Mouse (Mus musculus) midbrain, embryonic 15.5 days (tissue): ENCODE results near the gene Mepce. TPM values are rescaled to one million over a fixed set of nuclear protein-coding genes. Genes with fewer than 3 reads are reported as not detected.
A peak's percentile ranks its signal among the peaks of the same experiment; 100 is the strongest.
"Not testable (repeated sequence)": the region's sequence is repeated elsewhere in the genome, so short reads cannot be mapped to it uniquely, and the experiment has no call there.

Experiments used
- ATAC-seq: fragments of 200-750 bp; cut with Nextera tagmentation; replicated peaks from 2 replicates; pipeline ENCODE4 v1.8.0; 2017; ENCODE audit warnings: moderate TSS enrichment
- H3K27ac ChIP-seq: fragments of 300-500 bp; sonication (generic); 2 replicates; pipeline ENCODE4 v1.5.1; 2015; ENCODE audit warnings: mild to moderate bottlenecking, inconsistent platforms
- H3K27me3 ChIP-seq: fragments of 300-500 bp; sonication (generic); replicated peaks from 2 replicates; pipeline ENCODE4 v1.6.1; 2015; ENCODE audit warnings: inconsistent platforms
- H3K36me3 ChIP-seq: fragments of 300-500 bp; sonication (generic); replicated peaks from 2 replicates; pipeline ENCODE4 v1.6.1; 2015; ENCODE audit warnings: inconsistent platforms
- H3K4me1 ChIP-seq: fragments of 300-500 bp; sonication (generic); 2 replicates; pipeline ENCODE4 v1.6.1; 2015; ENCODE audit warnings: inconsistent platforms
- H3K4me2 ChIP-seq: fragments of 300-500 bp; sonication (generic); 2 replicates; pipeline ENCODE4 v1.6.1; 2015; ENCODE audit warnings: inconsistent platforms, mild to moderate bottlenecking, moderate library complexity
- H3K4me3 ChIP-seq: fragments of 300-500 bp; sonication (generic); 2 replicates; pipeline ENCODE4 v1.5.1; 2015; ENCODE audit warnings: mild to moderate bottlenecking, inconsistent platforms
- H3K9ac ChIP-seq: fragments of 300-500 bp; sonication (generic); 2 replicates; pipeline ENCODE4 v1.6.1; 2015; ENCODE audit warnings: mild to moderate bottlenecking, inconsistent platforms
- H3K9me3 ChIP-seq: fragments of 300-500 bp; sonication (generic); 2 replicates; pipeline ENCODE4 v1.6.1; 2016; ENCODE audit warnings: inconsistent platforms
- WGBS: fragments of 180-500 bp; shearing (Covaris S2); methylation state at CpG from one replicate; pipeline ENCODE4 v1.1.7; 2015; ENCODE audit warnings: mixed read lengths; 5-methylcytosine and 5-hydroxymethylcytosine counted together
- polyA plus RNA-seq: library from polyadenylated mRNA; unstranded; fragments of >200 nt; fragmentation: Nextera tagmentation; extraction: Ambion mirVana; gene quantifications from 2 replicates; pipeline ENCODE4 v1.2.1, GENCODE M21; 2015

Gene Mepce
- 10.7 and 10.8 TPM in 2 replicates for polyA plus RNA-seq

DNA sequence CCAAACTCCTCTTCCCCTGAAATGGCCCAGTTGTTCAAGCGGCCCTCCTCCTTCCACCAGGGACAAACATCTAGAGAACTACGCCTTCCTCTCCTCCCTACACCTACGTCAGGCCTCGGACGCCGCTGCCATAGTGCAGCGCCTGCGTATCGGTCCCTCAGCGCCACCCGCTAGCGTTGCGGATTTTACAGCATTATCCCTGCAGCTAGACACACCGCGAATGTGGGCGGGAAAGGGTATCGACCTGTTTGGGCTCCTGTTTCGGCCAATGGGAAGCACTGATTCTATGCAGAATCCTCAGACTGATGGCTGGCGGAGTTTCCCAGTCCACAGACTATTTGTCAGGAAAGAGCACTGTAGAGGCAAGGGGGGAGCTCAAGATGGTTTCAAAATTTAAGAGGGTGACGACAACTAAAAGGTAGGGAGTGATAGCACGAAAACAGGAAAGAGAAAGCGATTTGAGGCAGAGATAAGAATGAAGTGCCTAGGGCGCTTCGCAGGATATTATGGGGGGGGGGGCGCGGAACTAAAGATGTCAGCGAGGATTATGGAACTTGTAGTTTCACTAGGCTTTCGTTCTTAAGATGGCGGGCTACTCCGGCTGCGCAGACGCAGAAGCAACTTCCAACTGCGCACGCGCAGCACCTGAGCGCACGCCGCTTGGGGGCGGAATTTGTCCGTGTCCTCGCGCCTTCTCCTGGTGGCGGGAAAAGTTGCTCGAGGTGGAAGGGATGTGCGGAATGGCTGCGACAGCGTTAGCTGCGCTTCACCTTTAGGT lies at the start of gene Mepce, which contains the start of gene Zcwpw1:
Gene Mepce (minus strand): TSS at position 505 of the 778 bp plus-strand sequence.
Gene Zcwpw1 (plus strand): TSS at position 648 of the 778 bp plus-strand sequence.
- Histone ChIP-seq H3K9ac (peak within 1 kb of the TSS; percentile 88), H3K4me1 (peaks cover 37% of the 10 kb centered on the region), H3K4me2 (peak within 1 kb of the TSS; percentile 91), H3K27me3 (no peaks in the 10 kb centered on the region), H3K27ac (peak within 1 kb of the TSS; percentile 99), H3K36me3 (peaks cover 5% of the 10 kb centered on the region; the same call in 1 of the 2 replicates), H3K4me3 (peak within 1 kb of the TSS; percentile 72), H3K9me3 (no peaks in the 10 kb centered on the region)
- ATAC-seq = peak; percentile 78
- WGBS = under 1% methylated on average over 48 of the region's 48 CpGs

DNA sequence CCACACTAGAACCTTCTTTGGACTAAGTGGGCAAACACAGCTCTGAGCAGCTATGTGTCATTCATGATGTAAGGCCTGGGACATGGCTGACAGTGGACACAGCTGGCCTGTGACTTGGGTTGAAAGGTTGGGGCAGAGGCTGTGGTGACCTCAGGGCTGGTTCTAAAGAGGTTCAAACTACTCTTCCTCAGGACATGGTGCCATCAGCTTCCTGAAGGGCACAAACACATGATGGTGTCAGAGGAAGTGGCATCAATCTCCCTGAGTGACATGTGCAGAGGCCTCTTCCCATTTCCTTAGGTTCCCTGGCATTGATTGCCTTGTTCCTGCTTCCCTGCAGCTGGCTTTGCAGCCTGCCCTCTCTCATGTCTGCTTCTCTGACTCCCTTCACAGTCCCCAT lies 49.7 kb upstream of the Mepce start:
- H3K4me1 ChIP-seq, H3K9ac ChIP-seq, H3K9me3 ChIP-seq, ATAC-seq, H3K27me3 ChIP-seq, H3K27ac ChIP-seq, H3K4me2 ChIP-seq, H3K4me3 ChIP-seq, H3K36me3 ChIP-seq: not testable (repeated sequence)

DNA sequence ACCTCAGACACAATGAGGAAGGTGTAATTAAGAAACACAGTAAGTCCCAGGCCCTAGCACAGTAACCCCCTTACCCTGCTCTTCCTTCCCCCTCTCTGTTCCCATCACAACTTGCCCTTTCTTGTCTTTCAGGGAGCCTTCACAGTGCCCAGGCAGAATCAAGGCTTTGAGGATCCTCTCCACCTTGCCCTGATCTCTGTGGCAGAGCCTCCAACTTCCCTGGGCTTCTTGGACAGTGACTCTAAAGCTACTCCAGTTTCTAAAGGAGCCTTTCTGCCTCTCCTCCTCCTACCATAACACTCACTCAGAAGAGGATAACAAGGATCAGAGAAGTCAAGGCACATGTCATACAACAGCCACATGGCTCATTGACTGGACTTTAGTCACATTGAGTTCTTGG lies 49.2 kb upstream of the Mepce start:
- Histone ChIP-seq H3K9ac (no peak overlapping the region), H3K4me3 (no peak overlapping the region), H3K36me3 (no peaks in the 10 kb centered on the region), H3K27ac (no peak overlapping the region), H3K4me1 (no peaks in the 10 kb centered on the region), H3K9me3 (no peaks in the 10 kb centered on the region), H3K27me3 (no peaks in the 10 kb centered on the region), H3K4me2 (no peak overlapping the region)
- ATAC-seq = no peak

DNA sequence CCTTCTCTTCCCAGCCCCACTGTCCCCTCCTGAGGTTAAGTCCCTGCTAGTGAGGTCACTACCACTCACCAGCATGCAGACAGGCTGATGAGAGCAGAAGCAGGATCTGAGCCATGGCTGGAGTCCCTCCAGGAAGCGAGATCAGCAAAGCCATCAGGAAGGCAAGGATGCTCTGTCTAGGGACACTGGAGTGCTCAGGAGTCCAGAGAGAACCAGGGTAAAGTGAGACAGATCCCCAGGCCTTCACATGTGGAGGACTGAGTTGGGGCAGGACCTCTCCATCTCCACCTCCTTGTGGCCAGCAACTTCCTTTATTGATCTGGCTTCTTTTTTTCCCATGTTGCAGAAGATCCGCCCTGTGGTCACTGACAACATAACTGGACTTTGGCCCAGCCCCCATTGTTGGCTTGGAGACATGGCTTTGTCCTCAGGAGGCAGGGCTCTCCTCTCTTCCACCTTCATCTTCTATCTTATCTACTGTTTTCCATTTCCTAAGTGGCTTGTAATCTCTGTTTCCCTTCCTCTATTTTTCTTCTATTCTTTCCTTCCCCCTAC lies 48.6 kb upstream of the Mepce start, which contains the start of gene Pilra:
Gene Pilra (minus strand): TSS at position 316 of the 555 bp plus-strand sequence.
- H3K4me3 ChIP-seq, ATAC-seq, H3K27me3 ChIP-seq, H3K4me1 ChIP-seq, H3K4me2 ChIP-seq, H3K9me3 ChIP-seq, H3K27ac ChIP-seq, H3K36me3 ChIP-seq, H3K9ac ChIP-seq: not testable (repeated sequence)
- WGBS = 59% methylated on average over 2 of the region's 2 CpGs

DNA sequence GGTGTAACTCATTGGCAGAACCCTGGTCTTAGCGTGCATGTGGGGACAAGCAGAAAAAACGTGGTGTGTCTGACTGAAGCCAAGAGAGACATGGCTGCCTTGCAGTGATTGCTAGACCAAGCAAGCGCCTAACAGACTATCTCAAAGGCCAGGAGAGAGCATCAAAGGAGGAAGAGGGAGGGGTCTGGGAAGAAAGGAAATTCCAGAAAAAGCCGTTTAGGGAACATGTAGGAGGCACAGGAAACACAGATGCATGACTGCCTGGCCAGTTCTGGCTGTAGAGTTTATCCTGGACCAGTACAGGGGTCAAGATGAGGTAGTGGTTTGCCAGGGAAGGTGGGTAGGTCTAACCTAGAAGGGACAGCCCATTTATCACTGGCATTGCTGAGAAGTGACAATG lies 46.0 kb upstream of the Mepce start:
- Histone ChIP-seq H3K4me1 (no peaks in the 10 kb centered on the region), H3K27me3 (no peaks in the 10 kb centered on the region), H3K4me3 (no peak overlapping the region), H3K9me3 (no peaks in the 10 kb centered on the region), H3K4me2 (no peak overlapping the region), H3K27ac (no peak overlapping the region), H3K36me3 (no peaks in the 10 kb centered on the region), H3K9ac (no peak overlapping the region)
- ATAC-seq = no peak
- 63% methylated on average over 4 of the region's 4 CpGs for WGBS

DNA sequence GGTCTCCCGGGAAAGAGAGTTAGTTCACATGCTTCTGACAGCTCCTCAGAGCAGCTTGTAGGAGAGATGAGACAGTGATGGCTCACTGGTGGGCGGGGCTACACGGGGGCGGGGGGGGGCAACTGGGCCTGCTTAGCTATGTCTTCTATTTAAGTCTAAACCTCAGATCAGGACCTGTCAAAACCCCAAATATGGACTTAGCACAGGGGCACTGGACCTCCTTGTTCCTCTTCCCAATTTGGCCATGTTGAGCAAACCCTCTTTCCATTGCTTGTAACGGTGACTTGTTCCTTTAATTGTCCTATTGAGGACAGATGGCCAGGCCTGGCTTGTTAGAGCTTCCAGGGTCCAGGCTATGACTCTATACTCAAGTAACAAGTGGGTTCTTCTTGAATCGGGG lies 44.1 kb upstream of the Mepce start:
- 77% methylated on average over 6 of the region's 6 CpGs for WGBS
- H3K4me3 ChIP-seq = no peak overlapping the region
- H3K4me2 ChIP-seq = no peak overlapping the region

DNA sequence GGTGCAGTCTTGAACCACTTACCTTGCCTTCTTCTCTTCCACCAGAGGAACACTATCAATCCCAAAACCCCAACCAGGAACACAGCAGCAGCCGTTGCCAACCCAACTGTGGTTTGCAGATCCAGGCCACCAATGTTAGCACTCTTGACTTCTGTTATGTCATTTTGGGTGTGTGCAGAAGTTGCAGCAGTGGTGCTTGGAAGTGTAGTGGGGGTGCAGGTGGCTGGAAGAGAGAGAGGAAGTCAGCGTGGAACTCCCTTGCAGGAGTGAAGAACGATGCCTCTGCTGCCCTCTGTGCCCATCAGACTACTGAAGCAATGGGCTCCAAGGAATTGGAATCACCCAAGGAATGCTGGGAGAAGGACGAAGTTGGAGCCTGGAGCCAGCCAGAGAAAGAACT lies 43.7 kb upstream of the Mepce start:
- no peak overlapping the region for H3K4me3 ChIP-seq
- H3K27me3 ChIP-seq = no peaks in the 10 kb centered on the region
- no peaks in the 10 kb centered on the region for H3K36me3 ChIP-seq
- no peak for ATAC-seq
- H3K4me2 ChIP-seq = no peak overlapping the region
- no peaks in the 10 kb centered on the region for H3K9me3 ChIP-seq
- no peaks in the 10 kb centered on the region for H3K4me1 ChIP-seq
- H3K27ac ChIP-seq = no peak overlapping the region
- H3K9ac ChIP-seq = no peak overlapping the region
- 93% methylated on average over 4 of the region's 4 CpGs for WGBS

More for the DNA sequence above, 44.1 kb upstream of the Mepce start:
- no peak for ATAC-seq
- Histone ChIP-seq H3K36me3 (no peaks in the 10 kb centered on the region), H3K9ac (no peak overlapping the region), H3K27ac (no peak overlapping the region), H3K27me3 (no peaks in the 10 kb centered on the region), H3K4me1 (no peaks in the 10 kb centered on the region), H3K9me3 (no peaks in the 10 kb centered on the region)

DNA sequence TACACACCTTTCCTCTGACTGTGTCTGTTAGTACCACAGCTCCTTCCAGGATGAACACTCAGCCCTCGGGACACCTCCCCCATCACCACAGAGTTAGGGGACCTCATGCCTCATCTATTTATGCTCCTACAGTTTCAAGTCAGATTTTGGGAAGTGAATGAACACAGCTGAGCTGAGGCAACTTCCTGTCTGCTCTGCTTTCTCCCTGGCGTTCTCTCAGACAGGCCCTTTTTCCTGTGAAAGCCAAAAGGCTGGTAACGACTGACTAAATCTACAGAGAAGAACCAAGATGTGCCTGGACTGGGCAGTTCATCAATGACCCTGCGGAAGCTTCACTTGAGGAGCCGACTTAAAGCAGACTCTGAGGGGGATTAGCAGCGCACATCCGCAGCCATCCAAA lies 42.8 kb upstream of the Mepce start:
- WGBS = 82% methylated on average over 7 of the region's 7 CpGs

DNA sequence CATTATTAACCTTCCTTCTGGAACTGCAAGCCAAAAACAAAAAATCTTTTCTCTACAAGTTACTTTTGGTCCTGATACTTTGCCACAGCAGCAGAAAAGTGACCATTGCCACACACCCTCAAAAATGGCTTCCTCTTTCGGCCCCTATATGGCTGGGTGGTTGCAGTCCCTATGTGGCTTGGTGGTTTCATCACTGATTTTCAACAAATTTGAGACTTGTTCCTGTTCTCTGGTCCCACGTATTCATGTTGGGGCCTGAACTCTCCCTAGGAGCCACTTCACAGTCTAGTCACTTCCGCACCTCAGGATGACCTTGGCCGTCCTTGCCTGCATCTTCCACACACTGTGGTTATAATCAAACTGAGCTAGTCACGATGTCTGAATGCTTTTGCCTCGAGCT lies 41.2 kb upstream of the Mepce start:
- no peak overlapping the region for H3K4me2 ChIP-seq
- no peak for ATAC-seq
- no peaks in the 10 kb centered on the region for H3K4me1 ChIP-seq

More for the DNA sequence above, 42.8 kb upstream of the Mepce start:
- Histone ChIP-seq H3K4me3 (no peak overlapping the region), H3K4me1 (no peaks in the 10 kb centered on the region), H3K27ac (no peak overlapping the region), H3K9me3 (no peaks in the 10 kb centered on the region), H3K4me2 (no peak overlapping the region), H3K36me3 (no peaks in the 10 kb centered on the region), H3K27me3 (no peaks in the 10 kb centered on the region), H3K9ac (no peak overlapping the region)
- no peak for ATAC-seq

DNA sequence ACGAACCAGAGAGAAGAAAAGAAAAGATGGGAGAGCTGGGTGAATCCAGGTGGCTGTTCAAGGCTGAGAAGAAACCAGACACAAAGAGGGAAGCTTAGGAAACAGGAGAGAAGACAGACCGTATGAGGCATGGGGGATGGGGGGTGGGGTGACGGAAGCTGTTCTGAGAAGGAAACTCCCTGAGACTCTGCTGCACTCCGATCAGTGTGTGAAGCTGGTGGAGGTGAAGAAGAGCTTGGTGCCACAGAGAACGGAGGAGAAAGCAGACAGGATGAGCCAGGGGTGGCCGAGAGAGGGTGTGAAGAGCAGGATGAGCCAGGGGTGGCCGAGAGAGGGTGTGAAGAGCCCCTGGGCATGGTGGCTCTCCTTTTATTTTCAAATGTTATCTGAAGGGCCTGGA lies 39.0 kb upstream of the Mepce start:
- no peaks in the 10 kb centered on the region for H3K27me3 ChIP-seq
- no peaks in the 10 kb centered on the region for H3K4me1 ChIP-seq
- H3K4me3 ChIP-seq = no peak overlapping the region
- ATAC-seq = no peak
- H3K4me2 ChIP-seq = no peak overlapping the region
- H3K9me3 ChIP-seq = no peaks in the 10 kb centered on the region
- 79% methylated on average over 7 of the region's 7 CpGs for WGBS
- no peak overlapping the region for H3K27ac ChIP-seq
- H3K9ac ChIP-seq = no peak overlapping the region
- H3K36me3 ChIP-seq = no peaks in the 10 kb centered on the region

More for the DNA sequence above, 41.2 kb upstream of the Mepce start:
- 81% methylated on average over 6 of the region's 6 CpGs for WGBS
- Histone ChIP-seq H3K27me3 (no peaks in the 10 kb centered on the region), H3K36me3 (no peaks in the 10 kb centered on the region), H3K9me3 (no peaks in the 10 kb centered on the region), H3K9ac (no peak overlapping the region), H3K27ac (no peak overlapping the region), H3K4me3 (no peak overlapping the region)

DNA sequence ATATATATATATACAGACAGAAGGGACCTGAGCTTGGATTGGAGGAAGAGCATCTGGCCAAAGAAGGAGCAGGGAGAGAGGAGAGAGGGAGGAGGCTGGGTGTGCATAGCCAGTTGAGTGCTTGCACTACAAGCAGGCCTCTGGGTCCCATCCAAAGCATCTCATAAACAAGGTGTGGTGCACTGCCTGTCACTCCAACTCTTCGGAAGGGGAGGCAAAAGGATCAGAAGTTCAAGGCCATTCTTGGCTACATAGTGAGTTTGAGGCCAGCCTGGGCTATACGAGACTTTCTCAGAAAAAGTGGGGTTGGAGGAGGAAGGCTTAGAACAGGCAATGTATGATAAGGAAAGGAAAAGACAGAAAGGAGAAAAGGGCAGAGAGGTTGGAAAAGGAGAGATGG lies 38.5 kb upstream of the Mepce start:
- H3K9ac ChIP-seq = no peak overlapping the region
- H3K4me1 ChIP-seq = no peaks in the 10 kb centered on the region
- no peak overlapping the region for H3K4me3 ChIP-seq
- H3K9me3 ChIP-seq = no peaks in the 10 kb centered on the region
- no peak for ATAC-seq
- H3K27ac ChIP-seq = no peak overlapping the region
- 79% methylated on average over 2 of the region's 2 CpGs for WGBS
- H3K27me3 ChIP-seq = no peaks in the 10 kb centered on the region
- H3K4me2 ChIP-seq = no peak overlapping the region
- H3K36me3 ChIP-seq = no peaks in the 10 kb centered on the region

DNA sequence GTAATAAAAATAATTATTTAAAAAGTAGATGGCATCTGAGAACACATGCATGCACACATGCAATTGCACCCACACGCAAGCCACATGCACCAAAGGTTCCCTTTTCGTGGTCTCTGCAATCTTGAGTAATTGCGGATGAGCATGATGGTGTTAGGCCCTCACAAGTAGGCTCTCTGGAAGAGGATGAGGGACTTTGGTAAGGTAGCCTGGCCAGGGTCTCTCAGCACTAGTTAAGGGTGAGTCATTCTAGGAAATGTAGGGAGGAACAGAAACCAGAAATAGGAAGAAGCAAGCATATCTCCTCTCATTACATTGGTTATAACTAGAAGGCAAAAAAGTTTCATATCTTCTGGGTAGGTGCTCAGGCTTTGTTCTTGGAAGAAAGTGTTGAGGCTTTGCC lies 37.6 kb upstream of the Mepce start:
- no peak overlapping the region for H3K4me2 ChIP-seq
- no peak for ATAC-seq

More for the DNA sequence above, 37.6 kb upstream of the Mepce start:
- Histone ChIP-seq H3K4me1 (no peaks in the 10 kb centered on the region), H3K27me3 (no peaks in the 10 kb centered on the region), H3K27ac (no peak overlapping the region), H3K9me3 (no peaks in the 10 kb centered on the region), H3K4me3 (no peak overlapping the region), H3K9ac (no peak overlapping the region), H3K36me3 (no peaks in the 10 kb centered on the region)
- WGBS = 94% methylated on average over 3 of the region's 3 CpGs
